Mouse (Mus musculus) cerebellum, postnatal 10 days (tissue): ENCODE measurements around the gene Frmd4b.

ENCODE experiments used
- DNase-seq, 2 experiments: peaks; one replicate each; pipeline ENCODE4 v3.0.0; 2021; ENCODE audit warnings: mixed read lengths in 2 of 2

Frmd4b gene

DNA sequence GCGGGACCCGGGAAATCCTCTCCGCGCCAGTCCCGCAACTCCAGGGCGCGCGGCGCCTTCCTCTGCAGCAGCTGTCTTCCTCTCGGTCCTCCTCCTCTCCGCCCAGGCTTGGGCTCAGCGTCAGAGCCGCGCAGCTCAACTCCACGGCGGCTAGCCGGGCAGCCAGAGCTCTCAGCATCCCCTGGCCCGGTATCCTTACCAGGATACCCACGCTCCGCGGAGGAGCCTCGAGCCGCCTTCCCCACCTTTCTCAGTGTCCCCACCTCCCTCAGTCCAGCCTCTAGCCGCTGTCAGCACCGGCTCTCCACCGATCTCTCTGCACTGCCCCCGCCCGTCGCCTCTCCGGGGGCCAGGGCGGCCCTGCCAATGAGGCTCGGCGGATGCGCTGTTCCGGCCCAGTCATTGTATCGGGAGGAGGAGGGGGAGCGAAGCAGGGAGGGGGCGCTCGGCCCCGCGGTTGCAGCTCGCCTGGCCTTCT is at the start of gene Frmd4b:
Gene Frmd4b (minus strand): TSS at position 276 of the 478 bp plus-strand sequence.
- DNase-seq, result peak; percentile 86 to 93

DNA sequence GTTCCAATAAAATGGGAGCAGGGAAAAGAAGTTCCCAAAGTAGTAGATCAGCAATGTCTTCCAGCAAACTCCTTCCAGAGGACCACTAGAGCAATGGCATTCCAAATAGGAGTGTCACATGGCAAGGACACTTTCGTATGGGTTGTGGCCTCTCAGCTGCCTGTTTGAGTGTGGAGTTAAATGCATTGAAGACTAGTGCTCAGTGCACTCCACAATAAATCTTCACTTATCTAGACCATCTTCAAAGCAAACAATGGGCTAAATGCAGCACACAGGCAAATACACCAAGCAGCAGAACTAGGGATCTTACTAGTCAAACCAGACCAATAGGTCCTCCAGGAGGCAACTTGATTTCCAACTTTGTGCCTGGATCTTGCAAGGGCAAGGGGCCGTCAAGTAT is 49.1 kb upstream of the Frmd4b start:
- no peak for DNase-seq

DNA sequence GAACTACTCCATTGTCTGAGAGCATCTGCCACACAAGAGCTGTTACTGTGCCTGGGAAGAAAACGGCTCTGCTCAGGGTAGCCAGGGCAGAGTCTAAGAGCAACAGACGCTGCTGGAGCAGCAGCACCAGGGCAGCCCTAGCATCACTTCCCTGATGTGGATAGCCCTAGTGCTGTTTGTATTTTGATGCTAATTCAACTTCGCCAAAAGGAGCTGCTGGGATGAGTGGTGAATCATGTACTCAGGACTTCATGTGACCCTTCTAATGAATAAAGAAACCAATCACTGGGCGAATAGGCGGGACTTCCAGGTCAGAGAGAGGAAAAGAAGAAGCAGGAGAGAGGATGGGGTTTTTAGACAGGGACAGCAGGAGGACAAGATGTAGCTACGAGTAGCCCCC is 41.6 kb upstream of the Frmd4b start:
- DNase-seq, result no peak

DNA sequence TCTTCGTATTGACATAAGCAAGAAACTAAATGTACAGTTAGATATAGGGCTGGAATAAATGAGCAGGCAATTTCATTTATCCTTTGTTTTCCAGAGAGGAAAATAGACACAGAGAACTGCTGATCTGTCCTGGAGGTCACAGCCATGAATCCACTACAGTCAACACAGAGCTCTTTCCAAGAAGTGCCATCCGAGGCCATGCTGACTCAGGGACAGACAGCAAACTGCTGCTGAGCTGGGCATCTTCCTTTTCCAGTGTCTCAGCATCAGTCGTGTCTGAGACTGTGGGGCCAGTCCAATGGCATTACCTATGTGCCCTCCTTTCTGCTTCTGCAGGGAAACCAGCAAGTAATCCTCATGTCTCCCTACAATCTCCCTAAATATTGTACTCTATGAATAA is 38.6 kb upstream of the Frmd4b start:
- DNase-seq, result no peak

DNA sequence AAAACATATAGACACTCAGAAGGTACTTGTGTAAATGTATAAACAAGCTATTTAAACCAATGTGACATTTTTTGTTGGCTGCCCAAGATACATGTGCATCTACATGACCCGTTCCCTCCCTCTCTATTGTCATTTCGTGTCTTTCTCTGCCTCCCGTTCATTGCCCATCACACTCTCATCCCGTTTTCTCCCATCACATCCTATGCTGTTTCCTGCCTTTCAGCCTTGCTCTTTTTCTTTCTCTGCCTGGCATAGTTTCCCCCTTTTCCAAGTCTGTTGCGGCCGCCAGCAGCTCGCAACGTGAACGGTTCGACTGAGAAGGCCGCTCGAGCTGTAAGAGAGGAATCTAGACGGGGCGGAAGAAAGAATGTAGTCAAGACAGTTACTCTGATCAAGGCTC is 30.2 kb upstream of the Frmd4b start:
- DNase-seq, result no peak

DNA sequence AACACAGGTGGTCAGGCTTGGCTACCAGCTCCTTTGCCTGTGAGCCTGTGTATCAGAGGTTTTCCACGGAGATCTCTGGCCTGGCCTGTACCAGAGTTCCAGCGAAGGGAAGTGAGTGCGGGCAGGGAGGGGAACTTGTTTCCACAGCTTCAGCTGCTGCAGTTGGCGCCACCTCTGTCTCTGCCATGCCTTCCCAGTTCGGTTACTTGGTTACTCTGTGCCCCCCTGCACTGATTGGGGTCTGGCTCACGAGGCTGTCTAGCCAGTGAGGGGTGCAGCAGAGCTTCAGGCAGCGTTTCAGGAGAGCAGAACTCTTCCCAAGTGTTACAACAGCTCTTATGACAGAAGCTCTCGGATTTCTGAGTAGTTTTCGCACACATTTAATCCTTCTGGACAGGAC is 6.0 kb upstream of the Frmd4b start:
- peak in 1 of 2 experiments; percentile 20 for DNase-seq

DNA sequence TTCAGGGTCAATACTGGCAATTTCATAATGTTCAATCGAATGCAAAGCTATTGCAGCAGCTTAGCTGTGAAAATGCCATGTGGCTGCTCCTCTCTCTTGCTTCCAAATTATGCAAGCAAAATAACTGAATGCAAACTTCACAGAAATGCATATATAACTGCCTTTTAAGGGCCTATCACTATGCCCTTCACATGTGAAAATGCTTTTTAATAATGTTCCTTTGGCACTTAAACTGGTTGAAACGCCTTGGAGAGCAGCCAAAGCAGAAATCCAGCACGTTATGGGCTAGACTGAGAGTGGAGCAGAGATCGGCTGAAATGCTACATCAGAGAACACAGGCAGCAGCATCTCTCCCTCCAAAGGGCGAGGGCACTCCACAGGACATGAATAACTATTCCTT is 4.9 kb upstream of the Frmd4b start:
- peak in 1 of 2 experiments; percentile 15 for DNase-seq

DNA sequence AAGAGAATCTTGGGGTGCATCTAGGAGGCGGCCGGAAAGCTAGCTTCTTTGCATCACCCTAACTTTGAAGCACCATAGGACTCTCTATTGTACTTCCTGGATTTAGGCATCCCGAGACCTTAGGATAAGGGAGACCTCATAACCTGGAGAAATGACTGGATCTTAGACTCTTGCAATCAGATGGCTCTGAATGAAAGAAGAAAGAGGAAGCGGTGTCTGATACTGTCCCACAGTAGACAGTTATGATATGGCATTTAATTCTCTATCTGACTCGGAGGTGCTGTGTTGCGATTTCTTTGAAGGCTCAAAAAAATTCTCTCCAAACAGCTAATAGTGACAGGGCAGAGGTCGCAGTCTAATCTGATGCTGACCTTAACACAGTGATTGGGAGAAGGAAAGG is 433 bp upstream of the Frmd4b start:
- DNase-seq, result no peak

DNA sequence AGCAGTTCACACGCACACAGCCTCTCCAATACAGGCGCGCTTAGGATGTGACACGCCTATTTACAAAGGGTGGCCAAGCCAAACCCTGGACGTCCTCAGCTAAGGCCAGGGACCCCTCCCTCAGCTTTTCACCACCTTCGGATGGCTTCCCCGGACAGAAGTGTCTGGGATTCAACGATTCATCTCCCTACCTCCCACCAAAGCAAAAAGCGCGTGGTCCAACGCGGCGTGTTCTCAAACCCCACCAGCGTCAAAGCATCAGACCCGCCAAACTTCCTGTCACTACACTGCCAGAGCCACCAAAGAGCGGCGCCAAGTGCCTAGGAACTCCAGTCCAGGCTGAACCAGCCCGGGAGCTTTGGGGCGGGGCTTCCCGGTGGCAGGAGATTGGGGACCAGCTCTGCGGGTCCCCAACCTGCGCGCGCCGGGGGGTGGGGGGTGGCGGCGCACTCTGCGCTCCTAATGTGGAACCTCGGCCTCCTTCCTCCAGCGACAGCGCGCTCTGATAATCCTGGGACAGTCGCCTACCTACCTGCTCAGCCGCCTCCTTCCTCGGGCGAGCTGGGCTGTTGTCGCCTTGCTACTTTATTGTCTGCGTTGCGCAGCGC is 579 bp downstream of the Frmd4b start:
- peak; percentile 79 to 84 for DNase-seq

DNA sequence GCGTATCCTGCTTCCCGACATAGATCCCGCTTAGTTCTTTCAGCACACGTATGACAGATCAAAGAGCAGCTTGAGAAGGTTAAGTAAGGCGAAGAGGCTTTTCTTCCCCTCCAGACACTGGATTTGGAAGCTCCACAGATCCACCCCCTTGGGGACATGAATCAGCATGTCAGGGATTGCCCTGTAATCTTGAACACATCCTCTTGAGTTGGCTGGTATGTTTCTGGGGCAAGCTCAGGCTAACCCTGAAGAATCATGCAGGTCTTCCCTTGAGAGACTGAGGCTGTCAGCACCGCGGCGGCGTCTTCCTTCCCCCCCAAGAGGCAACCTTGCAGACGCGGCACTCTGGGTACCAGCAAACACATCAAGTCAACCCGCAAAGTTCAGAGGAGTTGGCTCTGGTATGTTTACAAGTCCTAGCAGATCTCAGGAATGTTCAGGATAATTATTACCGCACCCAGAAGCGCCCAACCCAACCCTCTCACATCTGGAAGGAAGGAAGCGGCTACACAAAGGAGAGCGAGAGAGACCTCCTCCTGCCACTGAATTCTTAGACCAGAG is 1.4 kb downstream of the Frmd4b start:
- DNase-seq, result no peak

DNA sequence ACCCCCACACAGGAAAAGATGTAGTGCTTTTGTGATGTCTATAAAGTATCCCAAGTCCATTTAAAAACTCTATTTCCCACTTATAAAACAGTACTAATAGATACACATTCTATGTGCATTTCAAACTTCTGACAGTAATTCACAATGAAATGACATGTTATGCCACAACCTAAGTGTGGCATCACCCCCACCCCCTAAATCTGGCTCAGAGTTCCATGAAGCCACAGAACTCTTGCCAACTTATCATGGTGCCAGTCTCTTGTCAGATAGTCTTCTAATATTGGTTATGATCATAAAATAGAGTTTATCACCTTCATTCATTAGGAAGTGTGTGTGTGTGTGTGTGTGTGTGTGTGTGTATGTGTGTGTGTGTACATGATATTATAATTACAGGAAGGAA is 3.2 kb downstream of the Frmd4b start:
- no peak for DNase-seq

DNA sequence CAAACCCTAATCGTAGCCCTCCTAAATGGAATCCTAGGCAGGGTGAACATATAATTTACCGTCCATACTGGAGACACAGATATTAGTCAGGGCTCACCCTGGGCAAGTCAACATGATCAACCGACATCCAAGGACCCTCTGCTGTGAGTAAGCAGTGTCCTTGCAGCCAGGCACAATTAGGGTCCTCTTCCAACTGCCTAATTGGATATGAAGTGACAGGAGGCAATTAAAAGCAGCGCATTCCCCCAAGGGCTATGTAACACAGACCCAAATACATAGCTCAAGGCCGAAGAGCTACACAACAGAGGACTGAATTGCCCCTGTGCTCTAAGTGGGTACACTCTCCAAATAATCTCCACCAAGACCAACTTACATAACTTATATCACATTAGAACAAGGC is 4.5 kb downstream of the Frmd4b start:
- no peak for DNase-seq

DNA sequence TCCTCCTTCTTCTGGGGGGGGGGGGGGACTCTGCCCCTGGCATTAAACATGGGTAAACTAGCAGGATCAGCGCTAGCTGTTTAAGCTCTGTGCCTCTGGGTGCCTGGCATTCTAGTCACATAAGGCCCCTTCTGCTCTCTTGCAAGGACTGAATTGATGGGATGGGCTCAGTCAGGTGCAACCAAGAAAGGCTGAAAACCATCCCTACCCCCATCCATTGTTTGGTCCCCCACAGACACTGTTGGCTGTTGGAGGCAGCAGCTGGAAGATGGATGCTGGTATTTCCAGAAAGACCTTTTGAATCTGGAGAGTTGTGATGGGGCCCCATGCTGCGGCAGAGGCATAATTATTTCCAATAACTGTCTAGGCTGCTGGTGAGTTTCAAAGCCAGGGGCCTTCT is 7.3 kb downstream of the Frmd4b start:
- DNase-seq, result no peak

DNA sequence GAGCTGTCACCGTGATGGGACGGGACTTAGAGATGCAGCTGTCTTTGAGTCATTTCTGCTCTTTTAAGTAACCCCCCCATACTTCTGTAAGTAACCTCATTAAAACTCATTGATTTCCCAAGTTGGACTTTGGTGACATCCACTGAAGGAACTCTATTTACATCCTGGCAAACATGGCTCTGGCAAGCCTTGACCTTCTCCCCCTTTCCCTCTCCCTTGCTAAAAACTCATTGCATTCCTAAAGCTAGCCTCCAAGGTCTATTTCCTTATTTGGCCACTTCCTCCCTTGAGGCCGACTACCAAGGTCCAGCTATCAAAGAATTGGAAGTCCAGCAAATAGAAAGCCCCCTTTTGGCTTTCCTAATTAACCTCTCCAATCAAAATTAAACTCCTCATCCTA is 9.7 kb downstream of the Frmd4b start:
- DNase-seq, result no peak

DNA sequence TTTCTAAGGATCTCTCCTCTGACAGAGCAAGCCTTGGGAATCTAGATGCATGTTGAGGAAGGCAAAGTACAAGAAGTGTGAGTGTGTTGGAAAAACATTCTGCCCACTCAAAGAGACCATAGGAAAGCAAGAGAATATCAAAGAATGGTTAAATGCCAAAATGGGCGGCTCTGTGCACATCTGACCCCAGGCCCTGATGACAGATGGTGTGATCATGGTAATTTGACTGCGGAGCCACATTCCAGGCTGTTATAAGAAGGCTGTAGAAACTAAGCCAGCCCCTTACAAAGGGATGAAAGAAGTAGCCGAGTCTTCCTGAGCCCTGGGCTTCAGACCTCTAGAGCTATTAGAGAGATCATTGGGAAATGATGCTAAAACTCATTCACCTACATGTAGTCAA is 22.1 kb downstream of the Frmd4b start:
- peak; percentile 73 to 79 for DNase-seq

DNA sequence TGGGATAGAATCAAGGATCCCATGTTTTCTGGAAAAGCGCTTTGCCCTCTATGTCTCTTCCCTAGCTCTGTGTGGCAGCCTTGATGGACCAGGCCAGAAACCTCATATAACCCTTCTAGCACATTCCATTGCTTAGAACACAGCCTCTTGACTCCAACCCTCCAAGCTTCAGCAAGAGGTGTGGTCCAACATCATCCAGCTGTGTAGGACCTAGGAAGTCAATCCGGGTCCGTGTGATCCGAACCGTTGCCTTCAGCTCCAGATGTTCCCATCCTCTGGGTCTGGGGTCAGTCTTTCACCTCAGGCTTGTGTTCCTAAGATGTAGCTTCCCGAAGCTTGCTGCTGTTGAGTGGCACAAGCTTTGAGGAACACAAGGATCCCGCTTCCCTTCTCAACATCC is 22.8 kb downstream of the Frmd4b start:
- no peak for DNase-seq

DNA sequence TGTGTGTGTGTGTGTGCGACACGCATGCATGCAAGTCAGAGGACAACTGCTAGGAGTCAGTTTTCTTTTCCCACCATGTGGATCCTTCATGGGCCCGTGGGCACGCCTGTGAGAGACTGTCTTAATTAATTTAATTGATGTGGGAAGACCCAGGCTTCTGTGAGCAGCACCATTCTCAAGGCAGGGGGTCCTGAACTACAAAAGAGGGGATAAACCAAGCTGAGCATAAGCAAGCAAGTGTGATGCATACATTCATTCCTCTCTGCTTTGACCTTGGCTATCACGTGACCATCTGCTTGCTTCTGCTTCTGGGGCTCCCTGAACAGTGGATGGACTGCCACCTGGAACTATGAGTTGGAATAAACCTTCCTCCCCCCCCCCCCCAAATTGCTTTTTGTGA is 27.1 kb downstream of the Frmd4b start:
- peak; percentile 56 to 65 for DNase-seq

DNA sequence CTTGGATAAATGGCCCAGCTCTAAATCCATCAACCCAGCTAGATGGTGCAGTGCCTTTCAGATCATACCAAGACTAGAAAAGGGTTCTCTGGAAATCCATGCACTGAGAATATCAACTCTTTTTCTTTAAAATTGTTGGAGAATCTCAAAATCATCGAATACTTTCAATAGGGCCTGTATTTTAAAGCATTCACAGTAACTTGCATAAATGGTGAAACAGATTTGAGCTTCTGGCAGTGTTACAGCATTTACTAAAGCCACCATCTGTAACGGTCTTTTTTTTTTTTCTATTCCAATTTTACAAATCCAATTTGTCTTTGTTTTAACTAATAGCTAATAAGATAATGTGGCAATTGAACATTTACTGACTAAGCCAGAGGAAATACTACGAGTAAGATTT is 27.8 kb downstream of the Frmd4b start:
- DNase-seq, result peak in 1 of 2 experiments; percentile 36

DNA sequence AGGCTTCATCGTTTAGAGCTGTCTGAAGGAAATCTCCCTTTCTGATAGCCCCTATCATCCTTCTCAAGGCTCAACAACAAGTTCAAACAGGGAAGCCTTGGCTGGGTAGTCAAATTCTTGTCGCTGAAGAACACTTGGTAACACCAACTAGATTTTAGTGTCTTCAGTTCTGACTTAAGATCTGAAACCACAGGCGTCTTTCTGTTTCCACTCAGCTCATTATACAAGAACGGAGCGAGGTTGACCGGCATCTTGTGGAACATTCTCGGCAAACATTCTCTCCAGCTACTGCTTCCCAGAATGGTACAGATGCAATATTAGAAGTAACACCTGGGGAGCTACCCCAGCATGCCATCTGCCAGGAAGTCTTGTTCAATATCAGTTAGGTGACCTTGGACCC is 28.3 kb downstream of the Frmd4b start:
- DNase-seq, result peak in 1 of 2 experiments; percentile 48

DNA sequence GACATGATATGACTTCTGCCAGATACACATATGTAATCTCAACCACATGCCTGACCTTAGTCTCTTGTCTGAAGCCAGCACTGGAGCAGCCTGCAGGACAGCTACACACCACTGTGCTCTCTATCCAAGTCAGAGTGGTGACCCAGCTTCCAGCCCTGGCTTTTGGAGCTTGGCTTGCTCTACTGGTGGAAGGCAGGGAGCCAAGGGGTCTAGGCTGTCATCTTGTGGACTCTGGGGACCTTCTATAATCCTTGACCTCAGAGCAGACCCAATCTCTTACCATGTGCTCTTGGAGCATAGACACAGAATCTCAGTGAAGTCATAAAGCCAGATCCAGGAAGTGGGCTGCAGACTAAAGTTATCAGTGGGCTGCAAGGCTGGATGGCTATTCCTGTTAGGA is 30.7 kb downstream of the Frmd4b start:
- peak; percentile 47 to 66 for DNase-seq

DNA sequence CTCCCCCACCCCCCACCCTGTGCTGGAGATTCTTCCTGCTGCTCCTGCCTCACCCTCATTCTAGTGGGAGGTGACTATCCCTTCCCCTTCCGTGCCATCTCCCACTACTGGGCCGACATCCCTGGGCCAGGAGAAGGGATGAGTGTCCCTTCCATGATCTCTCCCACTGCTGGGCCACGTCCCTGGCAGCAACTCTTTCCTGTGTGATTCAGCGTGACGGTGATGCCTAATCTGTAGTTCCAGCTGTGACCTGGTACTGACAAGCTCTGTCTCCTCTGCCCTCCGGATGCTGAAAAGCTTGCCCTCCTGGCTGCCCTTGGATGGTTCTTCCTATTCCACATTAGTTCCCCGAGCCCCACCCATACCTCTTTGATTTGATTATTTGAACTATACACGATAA is 31.3 kb downstream of the Frmd4b start:
- peak in 1 of 2 experiments; percentile 26 for DNase-seq

DNA sequence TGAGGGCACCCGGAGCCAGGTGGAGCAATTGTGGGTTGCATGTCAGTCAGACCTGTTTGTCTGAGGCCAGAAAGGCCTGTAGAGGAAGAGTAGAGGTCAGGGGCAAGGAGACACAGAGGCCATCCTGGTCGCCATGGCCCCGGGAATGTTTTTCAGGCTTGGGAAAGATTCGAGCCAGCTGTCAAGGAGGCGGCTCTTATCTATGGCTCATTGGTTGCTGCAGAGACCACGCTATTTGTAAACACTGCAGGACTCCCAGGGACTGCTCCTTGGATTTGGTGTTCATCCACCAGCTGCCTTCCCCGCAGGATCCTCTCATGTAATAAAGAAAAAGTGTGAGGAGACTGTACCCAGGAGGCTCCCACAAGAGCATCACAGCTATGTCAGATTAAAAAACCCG is 34.6 kb downstream of the Frmd4b start:
- DNase-seq, result peak in 1 of 2 experiments; percentile 30

DNA sequence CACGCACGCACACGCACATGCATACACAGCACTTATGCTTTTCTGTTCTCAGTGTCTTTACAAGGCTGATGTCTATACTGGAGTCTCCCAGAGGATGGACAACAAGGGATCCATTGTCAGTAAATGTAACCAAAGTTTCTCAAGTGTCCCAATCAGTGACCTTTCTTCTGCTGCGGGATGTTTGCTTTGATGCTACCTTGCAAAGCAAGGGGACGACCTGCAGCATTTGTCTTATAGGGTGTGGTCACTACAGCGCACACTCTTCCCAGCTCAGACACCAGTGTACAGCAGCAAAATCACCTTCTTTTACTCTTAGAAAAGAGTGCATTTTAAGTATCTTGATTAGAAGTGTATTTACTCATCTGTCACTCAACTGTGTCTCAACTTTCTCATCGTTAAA is 35.4 kb downstream of the Frmd4b start:
- DNase-seq, result no peak

DNA sequence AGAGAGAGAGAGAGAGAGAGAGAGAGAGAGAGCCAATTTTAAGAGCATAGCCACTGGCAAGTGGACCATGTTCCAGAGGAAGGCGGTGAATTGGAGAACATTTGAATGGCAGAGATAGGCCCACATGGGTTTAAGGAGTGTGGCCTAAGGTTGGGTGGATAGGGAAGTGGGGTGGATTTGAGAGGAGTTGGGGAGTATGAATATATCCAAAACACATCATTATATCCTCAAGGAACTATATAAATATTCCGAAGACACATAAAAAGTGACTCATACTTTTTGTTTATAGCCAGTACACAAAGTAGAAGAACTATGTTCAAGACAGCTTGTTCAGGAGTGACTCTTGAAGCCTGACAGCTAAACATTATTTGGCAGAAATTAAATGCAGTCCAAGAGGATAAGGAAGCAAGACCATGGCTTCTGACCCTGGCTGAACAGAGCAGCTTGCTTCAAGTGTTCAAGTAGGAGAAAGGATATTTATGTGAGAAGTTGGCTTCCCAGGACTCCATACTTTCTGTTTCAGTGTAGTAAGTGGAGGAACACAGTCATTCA is 36.8 kb downstream of the Frmd4b start:
- no peak for DNase-seq

DNA sequence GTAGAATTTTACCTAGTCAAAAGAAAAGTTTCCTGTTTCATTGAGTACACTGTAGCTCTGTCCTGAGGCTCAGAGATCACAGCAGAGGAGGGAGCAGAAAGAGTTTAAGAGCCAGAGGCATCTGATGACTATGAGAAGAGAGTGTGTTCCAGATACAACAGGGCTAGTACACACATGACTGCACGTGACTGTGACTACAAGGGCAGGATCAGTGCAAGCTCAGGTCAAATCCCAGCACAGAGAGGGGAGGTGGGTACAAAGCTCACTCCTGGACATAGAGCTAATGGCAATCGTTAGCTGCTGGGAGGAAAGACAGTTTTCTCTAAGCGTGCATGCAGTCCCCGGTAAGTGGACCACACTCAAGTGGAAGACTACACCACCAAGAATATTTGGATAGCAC is 37.6 kb downstream of the Frmd4b start:
- no peak for DNase-seq
